In the genomic region with DNA sequence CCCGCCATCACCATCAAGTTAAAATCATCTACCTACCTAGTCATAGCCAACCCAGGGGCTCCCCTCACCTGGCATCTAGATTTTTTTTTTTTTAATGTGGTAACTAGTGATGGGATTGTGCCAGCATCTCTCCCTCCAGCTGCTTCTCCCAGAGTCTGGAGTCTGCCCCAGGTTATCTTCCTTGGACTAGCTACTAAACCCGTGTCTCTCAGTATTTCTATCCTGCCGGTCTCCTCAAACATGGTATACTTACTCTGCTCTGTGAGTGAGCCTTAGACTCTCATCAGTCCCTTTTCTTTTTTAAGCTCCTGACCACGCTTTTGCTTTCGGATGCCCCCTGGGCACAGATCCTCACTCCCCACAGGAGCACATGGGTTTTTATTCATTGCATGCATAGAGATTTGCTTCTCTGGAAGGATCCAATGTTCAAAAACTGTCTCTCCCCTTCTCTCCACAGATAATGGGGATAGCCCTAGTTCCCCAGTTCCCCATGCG, we compare ENCODE assay signal across 8 mouse cellular contexts. TPM values are rescaled to one million over a fixed set of nuclear protein-coding genes. Genes with fewer than 3 reads are reported as not detected.
A peak's percentile ranks its signal among the peaks of the same experiment; 100 is the strongest.
DNase-seq lines count a peak whose midpoint lies in the region; ATAC-seq lines count a peak whose summit lies in the region.

No protein-coding gene starts in this region.

- no peaks in the 10 kb centered on the region for H3K36me3 ChIP-seq in erythroblast, embryonic 14.5 days (ENCODE audit: control insufficient read depth)
- no peaks in the 10 kb centered on the region for H3K36me3 ChIP-seq in liver, embryonic 12.5 days

- no peaks in the 10 kb centered on the region for H3K9me3 ChIP-seq in erythroblast, embryonic 14.5 days (ENCODE audit: control insufficient read depth, low read length)
- H3K9me3 ChIP-seq in liver, embryonic 12.5 days (replicated peaks), result no peaks in the 10 kb centered on the region

- DNase-seq in urinary bladder, postnatal 14 days (ENCODE audit: low spot score), result peak; percentile 5
- no peak for DNase-seq in urinary bladder, adult 18-20 months (ENCODE audit: low spot score in 2 of 2)
- no peak for DNase-seq in retina, postnatal 1 day
- DNase-seq in frontal cortex, postnatal 14 days (ENCODE audit: low spot score in 2 of 2), result no peak
- no peak for DNase-seq in T-cell, adult 2 months (ENCODE audit: low spot score)

- no peak for ATAC-seq in erythroblast, adult 5-6 weeks (replicated peaks; ENCODE audit: low FRiP score, poor library complexity, severe bottlenecking)
- ATAC-seq in liver, embryonic 12.5 days, result no peak

- H3K27ac ChIP-seq in liver, embryonic 12.5 days, result peak overlapping the region; percentile 87

- H3K4me2 ChIP-seq in liver, embryonic 12.5 days, result peak overlapping the region; percentile 100

- H3K4me3 ChIP-seq in erythroblast, embryonic 14.5 days (replicated peaks), result peak overlapping the region; percentile 80
- peak overlapping the region; percentile 75 for H3K4me3 ChIP-seq in liver, embryonic 12.5 days

- peak overlapping the region; percentile 83; the same call in 1 of the 2 replicates for H3K9ac ChIP-seq in liver, embryonic 12.5 days

- 44% methylated on average over 6 of the region's 6 CpGs for WGBS in liver, embryonic 12.5 days (ENCODE audit: insufficient replicate concordance)

- peaks cover 26% of the 10 kb centered on the region for H3K27me3 ChIP-seq in erythroblast, embryonic 14.5 days (ENCODE audit: control insufficient read depth)
- H3K27me3 ChIP-seq in liver, embryonic 12.5 days (replicated peaks), result peaks cover 8% of the 10 kb centered on the region

- H3K4me1 ChIP-seq in erythroblast, embryonic 14.5 days (ENCODE audit: control insufficient read depth), result peaks cover 41% of the 10 kb centered on the region
- H3K4me1 ChIP-seq in liver, embryonic 12.5 days, result peaks cover 49% of the 10 kb centered on the region

RNA-seq across cellular contexts. Expression of a gene that starts 35.9 kb away (rescaled TPM):
- polyA plus RNA-seq in erythroblast, embryonic 14.5 days (2012), result 1.3 and 1.8 TPM in 2 replicates
- 0.19 and 2.7 TPM in 2 replicates for total RNA-seq in erythroblast, adult 5-6 weeks (2015; ENCODE audit: low replicate concordance)
- 1.3 TPM in 2 replicates for total RNA-seq in erythroblast, adult 5-6 weeks (2017; ENCODE audit: low replicate concordance)
- 7.5 and 7.6 TPM in 2 replicates for polyA plus RNA-seq in liver, embryonic 12.5 days (2016; fragmentation: Nextera tagmentation; extraction: Ambion mirVana)
